Mouse (Mus musculus) lung, adult 2 months (tissue): ENCODE results near the gene Mt4. TPM values are rescaled to one million over a fixed set of nuclear protein-coding genes. Genes with fewer than 3 reads are reported as not detected.

Source experiments
- DNase-seq: peaks from one replicate; pipeline ENCODE4 v3.0.0; 2022
- H3K4me1 ChIP-seq: fragments of 200-500 bp; 2 replicates; pipeline ENCODE4 v1.6.1; 2011; ENCODE audit warnings: low read length; ENCODE audit not compliant: control insufficient read depth, insufficient read depth
- H3K4me3 ChIP-seq: fragments of 200-500 bp; replicated peaks from 2 replicates; pipeline ENCODE3; 2011; ENCODE audit warnings: low read depth, mild to moderate bottlenecking, control low read depth, low read length; ENCODE audit errors: extremely low read depth
- CTCF ChIP-seq: fragments of 200-500 bp; IDR thresholded peaks from 2 replicates; pipeline ENCODE4 v1.5.1; 2011; ENCODE audit warnings: mild to moderate bottlenecking, low read length, control low read depth; ENCODE audit not compliant: insufficient read depth
- POLR2A ChIP-seq: fragments of 200-500 bp; IDR thresholded peaks from 2 replicates; pipeline ENCODE4 v1.6.1; 2011; ENCODE audit warnings: low read depth, mild to moderate bottlenecking, control low read depth, low read length, borderline replicate concordance; ENCODE audit errors: extremely low read depth
- WGBS: fragments of 180-500 bp; shearing (Covaris S2); methylation state at CpG from one replicate; pipeline ENCODE4 v1.1.7; 2018; 5-methylcytosine and 5-hydroxymethylcytosine counted together
- polyA plus RNA-seq: library from polyadenylated mRNA; depleted of rRNA; stranded (reverse); fragments of >200 nt; gene quantifications from 2 replicates; pipeline ENCODE4 v1.2.3, GENCODE M21; 2012

Mt4 gene
- polyA plus RNA-seq, 1 experiment = 935 TPM

GRCm38 (mm10) chr8:94109835-94110234 lies 27.2 kb upstream of the Mt4 start:
- WGBS = 75% methylated on average over 5 of the region's 5 CpGs
- TF ChIP-seq CTCF (no peak), POLR2A (no peak)
- H3K4me3 ChIP-seq = no peak overlapping the region
- no peaks in the 10 kb centered on the region for H3K4me1 ChIP-seq
- DNase-seq = no peak

GRCm38 (mm10) chr8:94110526-94111177 lies 26.3 kb upstream of the Mt4 start:
- TF ChIP-seq CTCF = no peak
- TF ChIP-seq POLR2A = no peak
- Histone ChIP-seq H3K4me1 (no peaks in the 10 kb centered on the region), H3K4me3 (no peak overlapping the region)
- DNase-seq = no peak
- 60% methylated on average over 6 of the region's 6 CpGs for WGBS

- no peak for DNase-seq
- 22% methylated on average over 1 of the region's 1 CpGs for WGBS
- Histone ChIP-seq H3K4me3 (no peak overlapping the region), H3K4me1 (no peaks in the 10 kb centered on the region)
- no peak for TF ChIP-seq CTCF
- TF ChIP-seq POLR2A = no peak
These were observed 23.6 kb upstream of the Mt4 start for GRCm38 (mm10) chr8:94113435-94113834.

GRCm38 (mm10) chr8:94113972-94114371 lies 23.0 kb upstream of the Mt4 start:
- no peak for DNase-seq
- no peaks in the 10 kb centered on the region for H3K4me1 ChIP-seq
- no peak for TF ChIP-seq CTCF
- no peak overlapping the region for H3K4me3 ChIP-seq
- 87% methylated on average over 2 of the region's 2 CpGs for WGBS

- 25% methylated on average over 6 of the region's 6 CpGs for WGBS
- no peaks in the 10 kb centered on the region for H3K4me1 ChIP-seq
- no peak overlapping the region for H3K4me3 ChIP-seq
- TF ChIP-seq CTCF = no peak
- no peak for TF ChIP-seq POLR2A
- no peak for DNase-seq
These were observed 18.1 kb upstream of the Mt4 start for GRCm38 (mm10) chr8:94118776-94119430.

- 84% methylated on average over 9 of the region's 9 CpGs for WGBS
- H3K4me1 ChIP-seq = no peaks in the 10 kb centered on the region
- DNase-seq = no peak
- H3K4me3 ChIP-seq = no peak overlapping the region
- no peak for TF ChIP-seq CTCF
- no peak for TF ChIP-seq POLR2A
These were observed 15.4 kb upstream of the Mt4 start for GRCm38 (mm10) chr8:94121625-94122024.

- no peak for DNase-seq
- Histone ChIP-seq H3K4me3 (no peak overlapping the region), H3K4me1 (no peaks in the 10 kb centered on the region)
- no peak for TF ChIP-seq POLR2A
- TF ChIP-seq CTCF = no peak
- 46% methylated on average over 8 of the region's 8 CpGs for WGBS
These were observed 14.1 kb upstream of the Mt4 start for GRCm38 (mm10) chr8:94122711-94123468.

GRCm38 (mm10) chr8:94127711-94128110 lies 9.3 kb upstream of the Mt4 start:
- Histone ChIP-seq H3K4me1 (no peaks in the 10 kb centered on the region), H3K4me3 (no peak overlapping the region)
- no peak for TF ChIP-seq CTCF
- TF ChIP-seq POLR2A = no peak
- DNase-seq = no peak
- WGBS = 72% methylated on average over 6 of the region's 6 CpGs

- 87% methylated on average over 6 of the region's 6 CpGs for WGBS
- DNase-seq = no peak
- no peak for TF ChIP-seq CTCF
- no peak for TF ChIP-seq POLR2A
- H3K4me3 ChIP-seq = no peak overlapping the region
- no peaks in the 10 kb centered on the region for H3K4me1 ChIP-seq
These were observed 7.7 kb upstream of the Mt4 start for GRCm38 (mm10) chr8:94129133-94129789.
